Mouse (Mus musculus): ENCODE measurements around the gene Wdr20. TPM values are rescaled to one million over a fixed set of nuclear protein-coding genes. Genes with fewer than 3 reads are reported as not detected.
"Not testable (repeated sequence)": the region's sequence is repeated elsewhere in the genome, so short reads cannot be mapped to it uniquely, and the experiment has no call there.

Gene Wdr20
- polyA plus RNA-seq, 1 experiment, result 15.5 TPM

GRCm38 (mm10) chr12:110713784-110714183 lies 24.0 kb upstream of the Wdr20 start:
- no peaks in the 10 kb centered on the region for H3K4me1 ChIP-seq (ENCODE audit: control insufficient read depth, insufficient read depth, insufficient read length, low read length)
- TF ChIP-seq CTCF (IDR thresholded peaks at IDR 0.05; ENCODE audit: extremely low read depth, insufficient read length, insufficient replicate concordance, low read depth, low read length) (peak; percentile 9; the same call in 1 of the 2 replicates), POLR2A (IDR thresholded peaks at IDR 0.05; ENCODE audit: low read depth, low read length) (no peak)
- no peak overlapping the region for H3K4me3 ChIP-seq (ENCODE audit: low read depth, low read length)
- H3K36me3 ChIP-seq (ENCODE audit: control insufficient read depth, insufficient read depth, low read length), result no peaks in the 10 kb centered on the region
- 94% methylated on average over 6 of the region's 6 CpGs for WGBS
- H3K27me3 ChIP-seq (ENCODE audit: control insufficient read depth, insufficient read depth, low read length), result no peaks in the 10 kb centered on the region
- H3K27ac ChIP-seq (ENCODE audit: insufficient read depth, low read depth, low read length), result no peak overlapping the region

DNA sequence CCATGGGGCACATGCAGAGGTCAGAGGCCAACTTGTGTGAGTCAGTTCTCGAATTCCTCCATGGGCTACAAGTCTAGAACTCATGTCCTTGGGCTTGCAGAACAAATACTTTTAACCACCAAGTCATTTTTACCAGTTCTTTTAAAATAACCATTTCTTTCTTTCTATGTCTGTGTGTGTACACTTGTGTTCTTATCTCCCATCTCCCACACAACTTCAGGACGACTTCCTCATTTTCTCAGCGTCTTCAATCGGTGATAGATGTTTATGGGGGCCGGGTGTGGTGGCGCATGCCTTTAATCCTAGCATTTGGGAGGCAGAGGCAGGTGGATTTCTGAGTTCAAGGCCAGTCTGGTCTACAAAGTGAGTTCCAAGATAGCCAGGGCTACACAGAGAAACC lies 23.5 kb upstream of the Wdr20 start:
- Histone ChIP-seq H3K36me3 (ENCODE audit: control insufficient read depth, insufficient read depth, low read length) (no peaks in the 10 kb centered on the region), H3K27me3 (ENCODE audit: control insufficient read depth, insufficient read depth, low read length) (no peaks in the 10 kb centered on the region), H3K27ac (ENCODE audit: insufficient read depth, low read depth, low read length) (no peak overlapping the region), H3K4me3 (ENCODE audit: low read depth, low read length) (no peak overlapping the region), H3K4me1 (ENCODE audit: control insufficient read depth, insufficient read depth, insufficient read length, low read length) (no peaks in the 10 kb centered on the region)
- no peak for TF ChIP-seq POLR2A (IDR thresholded peaks at IDR 0.05; ENCODE audit: low read depth, low read length)
- no peak for TF ChIP-seq CTCF (IDR thresholded peaks at IDR 0.05; ENCODE audit: extremely low read depth, insufficient read length, insufficient replicate concordance, low read depth, low read length)
- WGBS, result 73% methylated on average over 6 of the region's 6 CpGs

- TF ChIP-seq POLR2A (IDR thresholded peaks at IDR 0.05; ENCODE audit: low read depth, low read length) (no peak), CTCF (IDR thresholded peaks at IDR 0.05; ENCODE audit: extremely low read depth, insufficient read length, insufficient replicate concordance, low read depth, low read length) (no peak)
- Histone ChIP-seq H3K4me3 (ENCODE audit: low read depth, low read length) (no peak overlapping the region), H3K36me3 (ENCODE audit: control insufficient read depth, insufficient read depth, low read length) (no peaks in the 10 kb centered on the region), H3K4me1 (ENCODE audit: control insufficient read depth, insufficient read depth, insufficient read length, low read length) (no peaks in the 10 kb centered on the region), H3K27ac (ENCODE audit: insufficient read depth, low read depth, low read length) (no peak overlapping the region), H3K27me3 (ENCODE audit: control insufficient read depth, insufficient read depth, low read length) (no peaks in the 10 kb centered on the region; the same call in 1 of the 2 replicates)
- 16% methylated on average over 5 of the region's 5 CpGs for WGBS
Observed at GRCm38 (mm10) chr12:110716004-110716403, 21.7 kb upstream of the Wdr20 start.

GRCm38 (mm10) chr12:110725051-110725450 lies 12.7 kb upstream of the Wdr20 start:
- Histone ChIP-seq H3K4me3 (ENCODE audit: low read depth, low read length) (no peak overlapping the region), H3K36me3 (ENCODE audit: control insufficient read depth, insufficient read depth, low read length) (no peaks in the 10 kb centered on the region), H3K4me1 (ENCODE audit: control insufficient read depth, insufficient read depth, insufficient read length, low read length) (peaks cover 4% of the 10 kb centered on the region; the same call in 1 of the 2 replicates), H3K27me3 (ENCODE audit: control insufficient read depth, insufficient read depth, low read length) (peaks cover 4% of the 10 kb centered on the region; the same call in 1 of the 2 replicates), H3K27ac (ENCODE audit: insufficient read depth, low read depth, low read length) (no peak overlapping the region)
- TF ChIP-seq POLR2A (IDR thresholded peaks at IDR 0.05; ENCODE audit: low read depth, low read length), result no peak
- no peak for TF ChIP-seq CTCF (IDR thresholded peaks at IDR 0.05; ENCODE audit: extremely low read depth, insufficient read length, insufficient replicate concordance, low read depth, low read length)
- WGBS, result 88% methylated on average over 5 of the region's 5 CpGs

DNA sequence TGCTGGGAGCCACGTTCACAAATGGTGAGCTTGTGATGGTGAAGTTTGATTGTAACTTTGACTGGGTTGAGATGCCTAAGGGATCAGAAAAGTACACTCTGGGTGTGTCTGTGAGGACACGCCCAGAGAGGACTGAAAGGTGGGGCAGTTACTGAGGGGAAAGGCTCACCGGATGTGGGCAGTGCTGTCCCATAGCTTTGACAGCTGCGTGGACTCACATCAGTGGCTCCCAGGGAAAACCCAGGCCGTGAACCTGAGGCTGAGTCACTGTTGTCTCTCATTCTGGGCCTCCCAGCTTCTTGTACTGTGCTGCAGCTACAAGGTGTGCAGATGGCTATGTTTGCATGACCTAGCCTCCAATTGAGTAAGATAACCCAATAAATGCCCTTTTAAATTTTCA lies 12.3 kb upstream of the Wdr20 start:
- no peaks in the 10 kb centered on the region for H3K36me3 ChIP-seq (ENCODE audit: control insufficient read depth, insufficient read depth, low read length)
- H3K27ac ChIP-seq (ENCODE audit: insufficient read depth, low read depth, low read length), result no peak overlapping the region
- WGBS, result 35% methylated on average over 5 of the region's 5 CpGs
- H3K4me3 ChIP-seq (ENCODE audit: low read depth, low read length), result no peak overlapping the region
- H3K4me1 ChIP-seq (ENCODE audit: control insufficient read depth, insufficient read depth, insufficient read length, low read length), result peaks cover 4% of the 10 kb centered on the region; the same call in 1 of the 2 replicates
- TF ChIP-seq POLR2A (IDR thresholded peaks at IDR 0.05; ENCODE audit: low read depth, low read length) (no peak), CTCF (IDR thresholded peaks at IDR 0.05; ENCODE audit: extremely low read depth, insufficient read length, insufficient replicate concordance, low read depth, low read length) (no peak)
- peaks cover 4% of the 10 kb centered on the region; the same call in 1 of the 2 replicates for H3K27me3 ChIP-seq (ENCODE audit: control insufficient read depth, insufficient read depth, low read length)

GRCm38 (mm10) chr12:110726428-110726827 lies 11.3 kb upstream of the Wdr20 start:
- TF ChIP-seq CTCF (IDR thresholded peaks at IDR 0.05; ENCODE audit: extremely low read depth, insufficient read length, insufficient replicate concordance, low read depth, low read length) (no peak), POLR2A (IDR thresholded peaks at IDR 0.05; ENCODE audit: low read depth, low read length) (no peak)
- Histone ChIP-seq H3K4me1 (ENCODE audit: control insufficient read depth, insufficient read depth, insufficient read length, low read length) (peaks cover 4% of the 10 kb centered on the region; the same call in 1 of the 2 replicates), H3K27me3 (ENCODE audit: control insufficient read depth, insufficient read depth, low read length) (peaks cover 4% of the 10 kb centered on the region; the same call in 1 of the 2 replicates), H3K4me3 (ENCODE audit: low read depth, low read length) (no peak overlapping the region), H3K36me3 (ENCODE audit: control insufficient read depth, insufficient read depth, low read length) (no peaks in the 10 kb centered on the region), H3K27ac (ENCODE audit: insufficient read depth, low read depth, low read length) (no peak overlapping the region)
- 50% methylated on average over 1 of the region's 1 CpGs for WGBS

- H3K27me3 ChIP-seq (ENCODE audit: control insufficient read depth, insufficient read depth, low read length); H3K27ac ChIP-seq (ENCODE audit: insufficient read depth, low read depth, low read length); H3K4me1 ChIP-seq (ENCODE audit: control insufficient read depth, insufficient read depth, insufficient read length, low read length); H3K36me3 ChIP-seq (ENCODE audit: control insufficient read depth, insufficient read depth, low read length); H3K4me3 ChIP-seq (ENCODE audit: low read depth, low read length): not testable (repeated sequence)
- WGBS, result 97% methylated on average over 3 of the region's 3 CpGs
Observed at GRCm38 (mm10) chr12:110733254-110733653, 4.5 kb upstream of the Wdr20 start.

- 3% methylated on average over 4 of the region's 4 CpGs for WGBS
Observed at GRCm38 (mm10) chr12:110736641-110737040, 1.1 kb upstream of the Wdr20 start.

More at GRCm38 (mm10) chr12:110736641-110737040, 1.1 kb upstream of the Wdr20 start:
- H3K27ac ChIP-seq (ENCODE audit: insufficient read depth, low read depth, low read length), result no peak overlapping the region
- H3K4me3 ChIP-seq (ENCODE audit: low read depth, low read length), result no peak overlapping the region
- H3K36me3 ChIP-seq (ENCODE audit: control insufficient read depth, insufficient read depth, low read length), result no peaks in the 10 kb centered on the region
- peaks cover 7% of the 10 kb centered on the region; the same call in 1 of the 2 replicates for H3K4me1 ChIP-seq (ENCODE audit: control insufficient read depth, insufficient read depth, insufficient read length, low read length)
- TF ChIP-seq POLR2A (IDR thresholded peaks at IDR 0.05; ENCODE audit: low read depth, low read length), result no peak
- TF ChIP-seq CTCF (IDR thresholded peaks at IDR 0.05; ENCODE audit: extremely low read depth, insufficient read length, insufficient replicate concordance, low read depth, low read length), result no peak
- no peaks in the 10 kb centered on the region for H3K27me3 ChIP-seq (ENCODE audit: control insufficient read depth, insufficient read depth, low read length)
